Mouse (Mus musculus): ENCODE data around the gene Galns. TPM values are rescaled to one million over a fixed set of nuclear protein-coding genes. Genes with fewer than 3 reads are reported as not detected.
A peak's percentile ranks its signal among the peaks of the same experiment; 100 is the strongest.

The Galns gene
- polyA plus RNA-seq, 1 experiment from 2014 or later: 5.2 TPM

DNA sequence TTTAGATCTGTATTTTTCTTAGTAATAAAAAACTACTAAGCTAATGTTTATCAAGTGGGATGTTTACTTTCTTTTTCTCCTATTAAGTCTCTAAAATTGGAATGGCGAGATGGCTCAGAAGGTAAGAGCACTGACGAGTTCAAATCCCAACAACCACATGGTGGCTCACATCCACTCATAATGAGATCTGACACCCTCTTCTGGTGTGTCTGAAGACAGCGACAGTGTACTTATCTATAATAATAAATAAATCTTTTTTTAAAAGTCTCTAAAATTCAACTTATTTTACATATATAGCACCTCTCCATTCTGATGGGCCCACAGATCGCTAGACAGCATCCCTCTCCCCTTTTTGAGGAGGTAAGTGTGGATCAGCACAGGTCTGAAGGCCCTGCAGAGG, 1.1 kb downstream of the Galns start:
- peaks cover 11% of the 10 kb centered on the region for H3K36me3 ChIP-seq (replicated peaks)
- peaks cover 26% of the 10 kb centered on the region for H3K4me1 ChIP-seq
- peak overlapping the region; percentile 82; the same call in 1 of the 2 replicates for H3K4me3 ChIP-seq
- H3K9me3 ChIP-seq: no peaks in the 10 kb centered on the region
- 59% methylated on average over 4 of the region's 4 CpGs for WGBS
- DNase-seq (ENCODE audit: low spot score): no peak
- H3K27me3 ChIP-seq (replicated peaks; ENCODE audit: low read depth, poor library complexity, severe bottlenecking): no peaks in the 10 kb centered on the region
- 0 out of 2 replicates have a peak overlapping the region, but pooled peaks have one; percentile 87 for H3K27ac ChIP-seq (replicated peaks)

DNA sequence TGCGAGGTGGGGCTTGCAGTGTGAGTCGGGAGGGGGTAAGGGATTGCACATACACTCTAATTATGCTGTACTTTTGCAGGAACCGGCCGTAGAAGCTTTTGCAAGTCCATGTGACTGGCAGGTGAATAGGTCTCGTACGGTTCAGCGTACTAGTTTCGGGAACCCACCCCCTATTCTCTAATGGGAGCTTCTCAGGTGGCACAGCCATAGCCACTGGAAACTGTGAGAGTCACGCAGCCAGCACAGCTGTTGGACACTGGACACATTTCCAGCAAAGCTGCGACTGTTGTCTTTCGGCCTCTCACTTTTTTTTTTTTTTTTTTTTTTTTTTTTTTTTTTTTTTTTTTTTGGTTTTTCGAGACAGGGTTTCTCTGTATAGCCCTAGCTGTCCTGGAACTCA, 4.5 kb downstream of the Galns start:
- no peak overlapping the region for H3K4me3 ChIP-seq
- peaks cover 13% of the 10 kb centered on the region for H3K4me1 ChIP-seq
- no peaks in the 10 kb centered on the region for H3K27me3 ChIP-seq (replicated peaks; ENCODE audit: low read depth, poor library complexity, severe bottlenecking)
- H3K36me3 ChIP-seq (replicated peaks): no peaks in the 10 kb centered on the region
- no peak overlapping the region for H3K27ac ChIP-seq (replicated peaks)
- DNase-seq (ENCODE audit: low spot score): no peak
- WGBS: 87% methylated on average over 11 of the region's 12 CpGs
- H3K9me3 ChIP-seq: no peaks in the 10 kb centered on the region

DNA sequence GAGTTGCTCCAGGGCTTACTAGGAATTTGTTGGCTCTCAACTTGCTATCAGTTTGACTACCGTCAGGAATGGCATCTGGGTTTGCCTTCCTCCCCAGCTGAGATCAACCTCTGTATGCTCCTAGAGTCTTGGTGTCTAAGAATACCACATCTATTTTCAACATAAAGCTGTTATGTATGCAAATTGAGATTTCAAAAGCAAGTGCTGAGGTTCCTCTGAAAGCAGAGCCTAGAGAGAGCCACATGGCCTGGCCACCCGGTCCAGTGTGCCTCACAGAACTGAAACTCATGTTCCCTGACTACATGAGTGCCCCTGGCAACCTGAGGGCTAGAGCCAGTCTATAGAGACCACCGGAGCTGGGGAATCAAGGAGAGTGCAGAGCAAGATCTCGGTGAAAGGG, 5.9 kb downstream of the Galns start:
- WGBS: 80% methylated on average over 4 of the region's 4 CpGs
- no peaks in the 10 kb centered on the region for H3K9me3 ChIP-seq

DNA sequence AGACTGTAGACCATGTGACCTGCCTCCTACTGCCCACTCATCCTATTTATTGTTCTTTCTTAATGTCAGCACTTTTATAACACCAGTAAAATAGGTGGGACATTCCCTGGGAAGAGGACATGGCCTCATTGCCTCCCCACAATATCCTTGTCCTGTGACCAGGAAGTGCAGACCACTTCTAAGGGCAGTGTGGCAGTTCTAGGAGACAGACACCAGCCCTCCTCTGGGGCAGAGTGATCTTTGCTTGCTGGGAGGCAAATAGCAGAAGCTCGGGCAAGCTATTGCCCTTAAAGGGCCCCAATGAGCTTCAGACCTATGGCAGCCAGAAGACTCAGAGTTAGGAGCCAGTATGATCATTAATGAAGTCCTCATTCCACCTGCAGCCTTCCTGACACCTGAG, 6.6 kb downstream of the Galns start:
- no peaks in the 10 kb centered on the region for H3K9me3 ChIP-seq
- no peaks in the 10 kb centered on the region for H3K4me1 ChIP-seq
- no peaks in the 10 kb centered on the region for H3K27me3 ChIP-seq (replicated peaks; ENCODE audit: low read depth, poor library complexity, severe bottlenecking)
- no peak overlapping the region for H3K27ac ChIP-seq (replicated peaks)
- WGBS: 77% methylated on average over 1 of the region's 1 CpGs
- H3K4me3 ChIP-seq: no peak overlapping the region
- no peaks in the 10 kb centered on the region for H3K36me3 ChIP-seq (replicated peaks)
- DNase-seq (ENCODE audit: low spot score): no peak

More for the DNA sequence above, 5.9 kb downstream of the Galns start:
- H3K4me1 ChIP-seq: peaks cover 2% of the 10 kb centered on the region
- no peaks in the 10 kb centered on the region for H3K36me3 ChIP-seq (replicated peaks)
- H3K27ac ChIP-seq (replicated peaks): no peak overlapping the region
- DNase-seq (ENCODE audit: low spot score): no peak
- H3K4me3 ChIP-seq: no peak overlapping the region
- no peaks in the 10 kb centered on the region for H3K27me3 ChIP-seq (replicated peaks; ENCODE audit: low read depth, poor library complexity, severe bottlenecking)

DNA sequence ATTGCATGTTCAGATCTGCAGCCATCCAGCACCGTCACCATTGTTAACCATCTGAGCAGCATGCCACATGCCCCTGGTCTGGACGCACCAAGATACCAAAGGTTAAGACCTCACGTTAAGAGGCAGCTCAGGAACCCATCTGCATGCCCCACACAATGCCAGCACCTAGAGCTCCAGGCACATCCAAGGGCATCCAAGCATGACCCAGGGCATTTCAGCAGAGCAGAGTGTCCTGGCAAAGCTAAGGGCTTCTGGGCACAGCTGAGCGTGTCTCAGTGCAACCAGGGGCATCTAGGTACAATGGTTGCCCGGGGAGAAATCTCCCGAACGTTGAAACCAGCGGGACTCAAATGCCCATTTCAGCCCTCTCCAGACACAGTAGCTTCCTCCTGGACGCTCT, 10.6 kb downstream of the Galns start:
- Histone ChIP-seq H3K4me3 (no peak overlapping the region), H3K36me3 (replicated peaks) (no peaks in the 10 kb centered on the region), H3K27ac (replicated peaks) (no peak overlapping the region), H3K27me3 (replicated peaks; ENCODE audit: low read depth, poor library complexity, severe bottlenecking) (no peaks in the 10 kb centered on the region), H3K9me3 (no peaks in the 10 kb centered on the region), H3K4me1 (peaks cover 7% of the 10 kb centered on the region; the same call in 1 of the 2 replicates)
- 92% methylated on average over 9 of the region's 9 CpGs for WGBS
- DNase-seq (ENCODE audit: low spot score): no peak

DNA sequence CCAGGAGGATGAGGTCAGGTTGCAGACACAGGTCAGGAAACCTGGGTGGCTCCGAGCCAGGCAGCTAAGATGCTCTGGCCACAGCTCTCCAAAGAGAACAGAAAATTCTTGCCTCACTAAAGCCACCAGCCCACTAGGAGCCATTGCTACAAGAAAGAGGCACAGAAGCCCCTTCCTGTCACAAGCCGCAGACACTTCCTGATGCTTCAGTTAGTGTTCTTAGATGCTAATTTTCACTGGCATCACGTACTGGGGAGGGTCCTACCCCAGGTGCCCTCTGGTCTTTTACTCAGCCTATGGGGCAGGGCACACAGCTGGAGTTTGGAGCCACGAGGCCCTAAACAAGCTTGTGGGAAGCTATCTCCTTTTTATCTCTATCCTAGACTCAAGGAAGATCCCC, 15.2 kb downstream of the Galns start:
- Histone ChIP-seq H3K36me3 (replicated peaks) (no peaks in the 10 kb centered on the region), H3K27me3 (replicated peaks; ENCODE audit: low read depth, poor library complexity, severe bottlenecking) (no peaks in the 10 kb centered on the region), H3K27ac (replicated peaks) (no peak overlapping the region), H3K9me3 (no peaks in the 10 kb centered on the region), H3K4me1 (peaks cover 43% of the 10 kb centered on the region), H3K4me3 (no peak overlapping the region)
- 53% methylated on average over 4 of the region's 4 CpGs for WGBS
- no peak for DNase-seq (ENCODE audit: low spot score)

DNA sequence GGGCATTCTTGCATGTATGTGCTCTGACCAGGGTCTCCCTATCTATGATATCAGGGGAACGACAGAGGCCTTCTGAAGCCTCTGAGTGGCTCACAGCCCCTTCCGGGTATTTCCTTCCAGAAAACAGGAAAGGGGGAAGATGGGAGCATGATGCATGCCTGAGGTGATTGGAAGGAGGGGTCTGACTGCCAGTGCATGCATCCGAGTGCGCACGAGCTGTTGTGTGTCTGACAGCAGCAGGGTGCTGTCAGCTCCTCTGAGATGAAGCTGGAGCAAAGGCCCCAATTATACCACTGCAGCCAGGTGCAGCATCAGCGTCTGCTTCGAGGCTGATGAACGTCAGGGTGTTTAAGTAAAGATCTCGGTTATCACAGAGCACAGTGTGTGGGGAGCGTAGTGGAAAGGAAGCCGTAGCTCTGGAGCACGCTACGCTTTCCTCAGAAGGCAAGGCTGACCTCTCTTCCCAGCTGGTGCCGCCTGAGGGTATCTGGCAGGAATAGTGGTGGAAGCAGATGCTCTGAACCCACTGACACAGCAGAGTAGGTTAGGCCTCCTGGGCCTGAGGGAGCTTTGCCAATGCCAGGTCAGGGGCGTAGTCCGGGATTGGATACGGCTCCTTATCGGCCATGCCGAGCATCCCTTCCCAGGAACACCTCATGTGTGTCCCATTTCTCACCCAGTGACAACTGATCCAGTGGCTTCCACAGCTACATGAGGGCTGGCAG, 17.3 kb downstream of the Galns start:
- H3K9me3 ChIP-seq: no peaks in the 10 kb centered on the region
- no peaks in the 10 kb centered on the region for H3K36me3 ChIP-seq (replicated peaks)
- peaks cover 43% of the 10 kb centered on the region for H3K4me1 ChIP-seq
- H3K4me3 ChIP-seq: no peak overlapping the region
- H3K27ac ChIP-seq (replicated peaks): peak overlapping the region; percentile 48; the same call in 1 of the 2 replicates
- no peaks in the 10 kb centered on the region for H3K27me3 ChIP-seq (replicated peaks; ENCODE audit: low read depth, poor library complexity, severe bottlenecking)
- 79% methylated on average over 19 of the region's 19 CpGs for WGBS
- no peak for DNase-seq (ENCODE audit: low spot score)

DNA sequence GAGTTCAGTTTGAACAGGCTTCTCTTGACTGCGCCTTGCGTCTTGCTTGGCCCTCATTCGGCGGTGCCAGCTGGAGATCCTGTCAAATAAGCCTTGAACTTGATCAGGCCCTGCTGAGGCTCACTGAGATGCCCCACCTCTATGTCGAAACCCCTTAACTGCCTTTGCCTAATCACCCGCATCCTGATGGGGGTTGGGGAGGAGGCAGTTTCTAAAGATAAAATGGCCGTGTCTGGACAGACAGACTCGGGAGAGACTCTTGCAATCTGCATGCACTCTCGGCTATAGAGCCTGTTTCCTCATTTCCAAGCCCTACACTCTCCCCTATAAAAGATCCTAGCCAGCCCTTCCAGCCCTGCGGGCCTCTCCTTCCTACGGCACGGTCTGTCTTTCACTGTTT, 18.0 kb downstream of the Galns start:
- H3K9me3 ChIP-seq: no peaks in the 10 kb centered on the region
- H3K27ac ChIP-seq (replicated peaks): 0 out of 2 replicates have a peak overlapping the region, but pooled peaks have one; percentile 48
- no peaks in the 10 kb centered on the region for H3K27me3 ChIP-seq (replicated peaks; ENCODE audit: low read depth, poor library complexity, severe bottlenecking)
- peaks cover 43% of the 10 kb centered on the region for H3K4me1 ChIP-seq
- no peaks in the 10 kb centered on the region for H3K36me3 ChIP-seq (replicated peaks)
- no peak overlapping the region for H3K4me3 ChIP-seq
- WGBS: 70% methylated on average over 12 of the region's 12 CpGs
- DNase-seq (ENCODE audit: low spot score): no peak

DNA sequence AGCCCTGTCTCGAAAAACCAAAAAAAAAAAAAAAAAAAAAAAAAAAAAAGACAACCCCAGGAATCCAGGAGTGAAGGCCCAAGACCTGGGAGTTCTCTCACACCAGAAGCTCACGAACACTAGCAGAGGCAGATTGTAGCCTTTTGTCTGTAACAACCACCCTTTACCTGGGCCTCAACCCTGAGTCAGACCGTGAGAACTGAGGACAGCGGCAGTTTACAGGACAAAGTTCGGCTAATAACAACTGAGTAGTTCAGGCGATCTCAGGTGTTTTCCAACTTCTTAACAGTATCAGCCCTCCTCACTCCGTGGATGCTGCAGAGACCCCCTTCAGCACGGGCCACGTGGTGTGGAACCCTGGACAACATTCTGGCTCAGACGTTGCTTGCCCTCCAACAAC, 24.5 kb downstream of the Galns start:
- WGBS: 86% methylated on average over 10 of the region's 10 CpGs
- H3K9me3 ChIP-seq: no peaks in the 10 kb centered on the region
- no peaks in the 10 kb centered on the region for H3K27me3 ChIP-seq (replicated peaks; ENCODE audit: low read depth, poor library complexity, severe bottlenecking)
- no peaks in the 10 kb centered on the region for H3K36me3 ChIP-seq (replicated peaks)
- H3K4me3 ChIP-seq: no peak overlapping the region
- no peak for DNase-seq (ENCODE audit: low spot score)
- H3K4me1 ChIP-seq: peaks cover 18% of the 10 kb centered on the region
- no peak overlapping the region for H3K27ac ChIP-seq (replicated peaks)

DNA sequence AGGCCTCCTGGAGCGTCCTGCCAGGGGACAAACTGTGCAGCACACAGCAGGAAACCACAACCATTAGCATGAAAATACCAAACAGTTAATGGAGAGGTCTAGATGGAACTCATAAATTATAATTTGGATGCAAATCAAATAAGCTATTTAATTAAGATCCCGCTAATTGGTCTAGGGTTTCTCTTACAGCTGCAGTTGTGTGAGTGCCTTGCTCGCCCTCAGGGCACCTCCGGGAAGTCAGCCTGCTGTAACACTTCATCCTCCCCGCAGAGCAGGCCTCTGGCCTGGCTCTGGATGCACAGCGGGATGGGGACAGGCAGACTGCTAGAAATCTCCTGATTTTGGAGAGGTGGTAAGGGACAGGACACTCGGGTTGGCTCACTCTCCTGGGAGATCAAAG, 25.1 kb downstream of the Galns start:
- H3K36me3 ChIP-seq (replicated peaks): no peaks in the 10 kb centered on the region
- H3K4me3 ChIP-seq: no peak overlapping the region
- peaks cover 21% of the 10 kb centered on the region for H3K4me1 ChIP-seq
- H3K27me3 ChIP-seq (replicated peaks; ENCODE audit: low read depth, poor library complexity, severe bottlenecking): no peaks in the 10 kb centered on the region
- H3K9me3 ChIP-seq: no peaks in the 10 kb centered on the region
- no peak overlapping the region for H3K27ac ChIP-seq (replicated peaks)
- no peak for DNase-seq (ENCODE audit: low spot score)
- 56% methylated on average over 7 of the region's 7 CpGs for WGBS

DNA sequence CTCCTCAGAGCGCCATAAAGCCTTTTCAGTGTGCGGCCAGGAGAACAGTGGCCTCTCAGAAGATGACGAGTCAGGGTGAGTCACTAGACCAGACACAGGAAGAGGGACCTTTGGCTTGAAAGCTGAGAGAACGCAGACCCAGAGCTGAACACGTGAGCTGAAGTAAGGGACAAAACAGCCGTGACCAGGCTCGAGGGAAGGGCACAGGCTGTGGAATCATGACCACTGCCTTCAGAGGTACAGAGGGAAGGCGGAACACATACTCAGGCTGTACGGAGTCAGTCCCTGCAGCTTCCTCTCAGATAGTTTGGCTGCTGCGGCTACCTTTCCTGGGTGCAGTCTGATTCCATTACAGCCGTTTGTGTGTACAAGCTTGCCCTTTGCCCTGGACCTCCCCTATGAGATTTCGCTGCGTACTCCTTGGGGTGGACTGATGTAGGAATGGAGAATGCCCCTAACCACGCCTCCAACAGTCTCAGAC, 25.8 kb downstream of the Galns start:
- no peak for DNase-seq (ENCODE audit: low spot score)
- 58% methylated on average over 14 of the region's 14 CpGs for WGBS
- Histone ChIP-seq H3K36me3 (replicated peaks) (no peaks in the 10 kb centered on the region), H3K9me3 (no peaks in the 10 kb centered on the region), H3K27me3 (replicated peaks; ENCODE audit: low read depth, poor library complexity, severe bottlenecking) (no peaks in the 10 kb centered on the region), H3K4me3 (no peak overlapping the region), H3K27ac (replicated peaks) (no peak overlapping the region; the same call in 1 of the 2 replicates), H3K4me1 (peaks cover 28% of the 10 kb centered on the region)

DNA sequence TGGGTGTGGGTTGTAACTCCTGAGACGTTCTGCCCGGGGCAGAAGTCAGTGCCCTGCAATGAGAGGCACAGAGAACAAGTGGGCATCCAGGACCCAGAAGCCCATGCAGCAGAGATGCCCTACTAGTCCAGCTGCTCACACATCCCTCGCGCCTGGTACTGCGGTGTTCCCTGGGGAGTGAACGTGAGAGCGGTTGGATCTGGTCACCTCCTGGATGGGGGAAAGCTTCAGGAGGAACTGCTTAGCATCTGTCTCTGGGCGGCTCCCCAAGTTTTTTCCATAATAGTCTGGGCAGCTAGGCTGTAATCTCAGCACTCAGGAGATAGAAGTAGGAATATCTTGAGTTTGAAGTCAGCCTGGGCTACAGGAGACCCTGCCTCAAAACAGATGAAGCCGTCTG, 26.3 kb downstream of the Galns start:
- no peak for DNase-seq (ENCODE audit: low spot score)
- H3K4me3 ChIP-seq: no peak overlapping the region
- no peak overlapping the region for H3K27ac ChIP-seq (replicated peaks)
- peaks cover 33% of the 10 kb centered on the region for H3K4me1 ChIP-seq
- no peaks in the 10 kb centered on the region for H3K27me3 ChIP-seq (replicated peaks; ENCODE audit: low read depth, poor library complexity, severe bottlenecking)
- WGBS: 85% methylated on average over 9 of the region's 9 CpGs
- no peaks in the 10 kb centered on the region for H3K36me3 ChIP-seq (replicated peaks)
- no peaks in the 10 kb centered on the region for H3K9me3 ChIP-seq

DNA sequence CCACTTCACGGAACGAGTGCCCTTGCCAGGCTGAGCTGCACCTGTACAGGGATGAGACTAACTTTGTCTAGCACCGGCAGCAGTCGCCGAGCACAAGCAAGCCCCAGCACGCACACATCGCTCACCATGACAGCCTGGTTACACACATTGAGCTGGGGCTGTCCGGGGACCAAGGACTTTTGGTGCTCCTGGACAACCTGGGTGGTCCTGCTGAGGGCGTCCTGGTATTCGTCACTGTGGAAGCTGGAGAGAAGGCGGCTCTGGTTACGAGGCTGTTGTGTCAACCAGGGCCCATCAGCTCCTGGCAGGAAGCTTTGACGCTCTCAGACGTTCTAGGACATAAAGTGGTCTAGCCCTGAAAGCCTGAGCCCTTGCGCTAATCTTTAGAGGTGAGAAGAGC, 30.3 kb downstream of the Galns start:
- Histone ChIP-seq H3K9me3 (no peaks in the 10 kb centered on the region), H3K27ac (replicated peaks) (peak overlapping the region; percentile 54), H3K4me1 (peaks cover 58% of the 10 kb centered on the region), H3K36me3 (replicated peaks) (no peaks in the 10 kb centered on the region), H3K4me3 (0 out of 2 replicates have a peak overlapping the region, but pooled peaks have one; percentile 4), H3K27me3 (replicated peaks; ENCODE audit: low read depth, poor library complexity, severe bottlenecking) (no peaks in the 10 kb centered on the region)
- DNase-seq (ENCODE audit: low spot score): peak; percentile 70
- 72% methylated on average over 15 of the region's 15 CpGs for WGBS

Data from embryonic facial prominence, embryonic 10.5 days (tissue).